Mouse (Mus musculus) neural tube, embryonic 14.5 days (tissue): ENCODE data around the gene Olfr1161. TPM values are rescaled to one million over a fixed set of nuclear protein-coding genes. Genes with fewer than 3 reads are reported as not detected.

Experiments used
- polyA plus RNA-seq: library from polyadenylated mRNA; unstranded; fragments of >200 nt; fragmentation: Nextera tagmentation; extraction: Ambion mirVana; gene quantifications from 2 replicates; pipeline ENCODE4 v1.2.1, GENCODE M21; 2014

Olfr1161 gene
- polyA plus RNA-seq, 1 experiment from 2014 or later: not detected

Other genes with a start within 250 kb of the Olfr1161 start
- gene Olfr152, start 243.3 kb upstream of the Olfr1161 start, polyA plus RNA-seq: not detected in 2 replicates
- not detected in 2 replicates for gene Olfr1143, start 222.2 kb upstream of the Olfr1161 start, polyA plus RNA-seq
- gene Olfr1145, start 213.0 kb upstream of the Olfr1161 start, polyA plus RNA-seq: not detected in 2 replicates
- gene Olfr1148, start 192.2 kb upstream of the Olfr1161 start, polyA plus RNA-seq: not detected in 2 replicates
- gene Olfr1150-ps1, start 178.8 kb upstream of the Olfr1161 start, polyA plus RNA-seq: not detected in 2 replicates
- not detected in 2 replicates for gene Olfr1151, start 166.9 kb upstream of the Olfr1161 start, polyA plus RNA-seq
- gene Olfr1152, start 156.3 kb upstream of the Olfr1161 start, polyA plus RNA-seq: 0.04 TPM in 1 of 2 replicates, not detected in the other
- not detected in 2 replicates for gene Olfr1153, start 127.8 kb upstream of the Olfr1161 start, polyA plus RNA-seq
- gene Olfr1154, start 117.6 kb upstream of the Olfr1161 start, polyA plus RNA-seq: not detected in 2 replicates
- gene Olfr1155, start 77.6 kb upstream of the Olfr1161 start, polyA plus RNA-seq: not detected in 2 replicates
- not detected in 2 replicates for gene Olfr1156, start 69.7 kb upstream of the Olfr1161 start, polyA plus RNA-seq
- not detected in 2 replicates for gene Olfr1157, start 54.5 kb upstream of the Olfr1161 start, polyA plus RNA-seq
- not detected in 2 replicates for gene Olfr74, start 48.1 kb upstream of the Olfr1161 start, polyA plus RNA-seq
- not detected in 2 replicates for gene Olfr1158, start 32.7 kb upstream of the Olfr1161 start, polyA plus RNA-seq
- not detected in 2 replicates for gene Olfr1160, start 14.5 kb upstream of the Olfr1161 start, polyA plus RNA-seq
- not detected in 2 replicates for gene Olfr73, start 14.9 kb downstream of the Olfr1161 start, polyA plus RNA-seq
- gene Olfr1162, start 28.4 kb downstream of the Olfr1161 start, polyA plus RNA-seq: not detected in 2 replicates
- gene Olfr1163, start 49.1 kb downstream of the Olfr1161 start, polyA plus RNA-seq: not detected in 2 replicates
- not detected in 2 replicates for gene Olfr1164, start 71.2 kb downstream of the Olfr1161 start, polyA plus RNA-seq
- not detected in 2 replicates for gene Olfr1166, start 105.5 kb downstream of the Olfr1161 start, polyA plus RNA-seq
- not detected in 2 replicates for gene Olfr1167, start 132.4 kb downstream of the Olfr1161 start, polyA plus RNA-seq
- not detected in 2 replicates for gene Olfr1168, start 159.1 kb downstream of the Olfr1161 start, polyA plus RNA-seq
- not detected in 2 replicates for gene Olfr1170, start 205.6 kb downstream of the Olfr1161 start, polyA plus RNA-seq